30 mouse cellular contexts compared by ENCODE assay signal in the genomic region with DNA sequence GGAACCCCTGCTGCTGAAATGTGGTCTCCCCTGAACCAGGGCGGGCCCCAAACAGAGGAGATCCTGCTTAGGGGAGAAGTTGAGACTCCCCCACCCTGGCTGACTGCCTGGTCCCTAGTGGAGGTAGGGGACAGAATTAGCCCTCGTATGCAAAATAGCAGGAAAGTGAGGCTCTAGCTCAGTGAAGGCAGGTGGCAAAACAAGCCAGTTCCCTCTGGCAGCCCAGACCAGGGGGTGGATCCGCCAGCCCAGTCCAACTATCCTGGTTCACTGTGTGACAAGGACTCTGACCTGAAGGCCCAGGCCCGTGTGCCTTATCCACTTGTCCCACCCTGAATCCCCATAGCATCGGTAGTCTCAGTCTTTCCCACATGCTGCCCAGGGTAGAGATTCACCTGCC. TPM values are rescaled to one million over a fixed set of nuclear protein-coding genes. Genes with fewer than 3 reads are reported as not detected.
DNase-seq lines count a peak whose midpoint lies in the region; ATAC-seq and TF ChIP-seq lines count a peak whose summit lies in the region.
"Had no signal": no experiment of that assay in that cellular context is flagged by ENCODE, and none has a peak within 500 bp of the region (broad histone marks: within the 10 kb centered on the region; RNA-seq: fewer than 3 reads in every experiment).

No protein-coding gene starts in this region.

- H3K36me3 ChIP-seq in lung, postnatal 0 days (ENCODE audit: insufficient read depth, low read length) = no peaks in the 10 kb centered on the region
- H3K36me3 ChIP-seq in midbrain, embryonic 13.5 days = no peaks in the 10 kb centered on the region
- H3K36me3 ChIP-seq: embryonic facial prominence, embryonic 12.5 days; heart, embryonic 12.5 days; liver, embryonic 15.5 days; neural tube, embryonic 13.5 days had no signal

- no peak for TF ChIP-seq EP300 in lung, postnatal 0 days (IDR thresholded peaks at IDR 0.05)

- H3K27me3 ChIP-seq in lung, postnatal 0 days (replicated peaks; ENCODE audit: insufficient read depth, low read length) = no peaks in the 10 kb centered on the region
- H3K27me3 ChIP-seq in midbrain, embryonic 13.5 days = no peaks in the 10 kb centered on the region
- H3K27me3 ChIP-seq: embryonic facial prominence, embryonic 12.5 days; heart, embryonic 12.5 days; liver, embryonic 15.5 days; neural tube, embryonic 13.5 days had no signal

- no peak overlapping the region for H3K4me2 ChIP-seq in lung, postnatal 0 days (replicated peaks; ENCODE audit: low read depth, low read length)
- H3K4me2 ChIP-seq in midbrain, embryonic 13.5 days (replicated peaks) = no peak overlapping the region
- H3K4me2 ChIP-seq: embryonic facial prominence, embryonic 12.5 days; heart, embryonic 12.5 days; hindbrain, embryonic 14.5 days; liver, embryonic 15.5 days; midbrain, embryonic 11.5 days; neural tube, embryonic 13.5 days had no signal

- H3K27ac ChIP-seq in lung, postnatal 0 days (ENCODE audit: low read length) = no peak overlapping the region
- H3K27ac ChIP-seq in bone marrow, adult 2 months (ENCODE audit: control insufficient read depth, insufficient read depth, low read depth, low read length, poor library complexity) = peak overlapping the region; percentile 92
- H3K27ac ChIP-seq in midbrain, embryonic 13.5 days = no peak overlapping the region
- H3K27ac ChIP-seq: embryonic facial prominence, embryonic 12.5 days; hindbrain, embryonic 14.5 days; liver, embryonic 15.5 days; neural tube, embryonic 13.5 days had no signal

- no peak for ATAC-seq in lung, postnatal 0 days
- ATAC-seq in midbrain, embryonic 13.5 days = no peak
- ATAC-seq: forebrain, embryonic 14.5 days; intestine, postnatal 0 days had no signal

- TF ChIP-seq POLR2A in lung, adult 2 months (IDR thresholded peaks at IDR 0.05; ENCODE audit: borderline replicate concordance, extremely low read depth, low read depth, low read length) = 0 out of 2 replicates have a peak, but pooled peaks have one; percentile 15
- TF ChIP-seq POLR2A in bone marrow, adult 2 months (IDR thresholded peaks at IDR 0.05; ENCODE audit: borderline replicate concordance, control insufficient read depth, low read depth, low read length) = peak; percentile 77; the same call in 1 of the 2 replicates

- 77% methylated on average over 5 of the region's 5 CpGs for WGBS in lung, adult 2 months
- 71% methylated on average over 4 of the region's 5 CpGs for WGBS in lung, postnatal 0 days
- 60% methylated on average over 5 of the region's 5 CpGs for WGBS in bone marrow, adult 2 months
- 76% methylated on average over 5 of the region's 5 CpGs for WGBS in midbrain, embryonic 13.5 days

- no peaks in the 10 kb centered on the region for H3K4me1 ChIP-seq in lung, adult 2 months (ENCODE audit: control insufficient read depth, insufficient read depth, low read length)
- H3K4me1 ChIP-seq in lung, postnatal 0 days (ENCODE audit: insufficient read depth, low read depth, low read length) = peaks cover 6% of the 10 kb centered on the region; the same call in 1 of the 2 replicates
- no peaks in the 10 kb centered on the region; the same call in 1 of the 2 replicates for H3K4me1 ChIP-seq in bone marrow, adult 2 months (ENCODE audit: control insufficient read depth, insufficient read depth, low read length)
- H3K4me1 ChIP-seq in midbrain, embryonic 13.5 days (replicated peaks) = no peaks in the 10 kb centered on the region
- H3K4me1 ChIP-seq: neural tube, embryonic 13.5 days had no signal

- H3K9me3 ChIP-seq in lung, postnatal 0 days (ENCODE audit: low read length) = no peaks in the 10 kb centered on the region
- H3K9me3 ChIP-seq in midbrain, embryonic 13.5 days = no peaks in the 10 kb centered on the region
- H3K9me3 ChIP-seq: embryonic facial prominence, embryonic 12.5 days; heart, embryonic 12.5 days; liver, embryonic 15.5 days; neural tube, embryonic 13.5 days had no signal

- no peak for TF ChIP-seq CTCF in lung, adult 2 months (IDR thresholded peaks at IDR 0.05; ENCODE audit: insufficient read depth, low read length)
- no peak for TF ChIP-seq CTCF in lung, postnatal 0 days (IDR thresholded peaks at IDR 0.05)
- TF ChIP-seq CTCF in bone marrow, adult 2 months (IDR thresholded peaks at IDR 0.05; ENCODE audit: control insufficient read depth, insufficient read depth, low read length) = no peak

- H3K9ac ChIP-seq in lung, postnatal 0 days (replicated peaks; ENCODE audit: low read depth) = no peak overlapping the region
- no peak overlapping the region for H3K9ac ChIP-seq in midbrain, embryonic 13.5 days (replicated peaks)
- H3K9ac ChIP-seq: embryonic facial prominence, embryonic 12.5 days; heart, embryonic 12.5 days; hindbrain, embryonic 14.5 days; liver, embryonic 15.5 days; neural tube, embryonic 13.5 days had no signal

- no peak for DNase-seq in lung, adult 2 months
- no peak for DNase-seq in lung, postnatal 0 days (ENCODE audit: low spot score)
- peak; percentile 70 to 73 for DNase-seq in B cell, adult 2 months
- DNase-seq in spleen, postnatal 36 days (ENCODE audit: low spot score in 2 of 2) = peak; percentile 91 to 93
- DNase-seq in embryo, embryonic 10 days (ENCODE audit: low spot score) = no peak
- DNase-seq: adrenal gland, postnatal 36 days; cerebellum, adult 8-10 months; cerebellum, postnatal 25 days; gastrocnemius, postnatal 36 days; kidney, adult 9 months; kidney, postnatal 10 days; layer of hippocampus, postnatal 36 days; thymus, postnatal 25 days had no signal

- H3K4me3 ChIP-seq in lung, adult 2 months (replicated peaks; ENCODE audit: extremely low read depth, low read depth, low read length) = no peak overlapping the region
- H3K4me3 ChIP-seq in lung, postnatal 0 days (ENCODE audit: low read depth, low read length) = no peak overlapping the region
- H3K4me3 ChIP-seq in bone marrow, adult 2 months (replicated peaks; ENCODE audit: control insufficient read depth, low read depth, low read length) = peak overlapping the region; percentile 46
- no peak overlapping the region for H3K4me3 ChIP-seq in midbrain, embryonic 13.5 days (replicated peaks)
- H3K4me3 ChIP-seq: embryonic facial prominence, embryonic 12.5 days; heart, embryonic 12.5 days; liver, embryonic 15.5 days; neural tube, embryonic 13.5 days had no signal

RNA-seq across cellular contexts. Expression of a gene that starts 4.4 kb away (rescaled TPM):
- 25.7 and 45.9 TPM in 2 replicates for polyA plus RNA-seq in lung, adult 2 months (2012; rRNA removed)
- 10.8 and 11.8 TPM in 2 replicates for polyA plus RNA-seq in lung, postnatal 0 days (2015; fragmentation: Nextera tagmentation; extraction: Ambion mirVana)
- 130 and 270 TPM in 2 replicates for polyA plus RNA-seq in bone marrow, adult 2 months (2011; ENCODE audit: insufficient read depth, insufficient read length, low replicate concordance, missing spikeins)
- polyA plus RNA-seq in midbrain, embryonic 13.5 days (2015; fragmentation: Nextera tagmentation; extraction: Ambion mirVana) = 0.50 and 0.66 TPM in 2 replicates
- polyA plus RNA-seq: C2C12 had no signal

RNA-seq across cellular contexts. Expression of a gene that starts 8.5 kb away (rescaled TPM):
- polyA plus RNA-seq in lung, adult 2 months (2012; rRNA removed) = 0.19 and 0.28 TPM in 2 replicates
- polyA plus RNA-seq in lung, postnatal 0 days (2015; fragmentation: Nextera tagmentation; extraction: Ambion mirVana) = not detected in 2 replicates
- polyA plus RNA-seq in bone marrow, adult 2 months (2011; ENCODE audit: insufficient read depth, insufficient read length, low replicate concordance, missing spikeins) = not detected in 2 replicates
- polyA plus RNA-seq in midbrain, embryonic 13.5 days (2015; fragmentation: Nextera tagmentation; extraction: Ambion mirVana) = not detected in 2 replicates
- polyA plus RNA-seq: C2C12; embryonic facial prominence, embryonic 12.5 days; forebrain, embryonic 14.5 days; heart, embryonic 12.5 days; heart, postnatal 0 days; hindbrain, embryonic 14.5 days; intestine, postnatal 0 days; limb, embryonic 11.5 days; liver, adult 2 months; liver, embryonic 15.5 days; lung, embryonic 16.5 days; midbrain, embryonic 11.5 days; midbrain, postnatal 0 days; neural tube, embryonic 13.5 days; stomach, embryonic 16.5 days had no signal

RNA-seq across cellular contexts. Expression of a gene that starts 33.7 kb away (rescaled TPM):
- polyA plus RNA-seq in lung, adult 2 months (2012; rRNA removed) = 0.05 and 0.06 TPM in 2 replicates
- polyA plus RNA-seq in lung, postnatal 0 days (2015; fragmentation: Nextera tagmentation; extraction: Ambion mirVana) = 0.06 and 0.07 TPM in 2 replicates
- not detected in 2 replicates for polyA plus RNA-seq in bone marrow, adult 2 months (2011; ENCODE audit: insufficient read depth, insufficient read length, low replicate concordance, missing spikeins)
- 0.16 and 0.18 TPM in 2 replicates for polyA plus RNA-seq in midbrain, embryonic 13.5 days (2015; fragmentation: Nextera tagmentation; extraction: Ambion mirVana)
- polyA plus RNA-seq: heart, postnatal 0 days; liver, adult 2 months had no signal

RNA-seq across cellular contexts. Expression of a gene that starts 37.4 kb away (rescaled TPM):
- polyA plus RNA-seq in lung, adult 2 months (2012; rRNA removed) = 107 and 125 TPM in 2 replicates
- polyA plus RNA-seq in lung, postnatal 0 days (2015; fragmentation: Nextera tagmentation; extraction: Ambion mirVana) = 46.9 and 55.5 TPM in 2 replicates
- 52.2 and 76.9 TPM in 2 replicates for polyA plus RNA-seq in bone marrow, adult 2 months (2011; ENCODE audit: insufficient read depth, insufficient read length, low replicate concordance, missing spikeins)
- polyA plus RNA-seq in midbrain, embryonic 13.5 days (2015; fragmentation: Nextera tagmentation; extraction: Ambion mirVana) = 10.8 and 11.4 TPM in 2 replicates

RNA-seq across cellular contexts. Expression of a gene that starts 43.0 kb away (rescaled TPM):
- 1.1 and 4.2 TPM in 2 replicates for polyA plus RNA-seq in lung, adult 2 months (2012; rRNA removed)
- polyA plus RNA-seq in lung, postnatal 0 days (2015; fragmentation: Nextera tagmentation; extraction: Ambion mirVana) = 0.04 TPM in 1 of 2 replicates, not detected in the other
- 0.63 and 1.6 TPM in 2 replicates for polyA plus RNA-seq in bone marrow, adult 2 months (2011; ENCODE audit: insufficient read depth, insufficient read length, low replicate concordance, missing spikeins)
- 0.05 TPM in 1 of 2 replicates, not detected in the other for polyA plus RNA-seq in midbrain, embryonic 13.5 days (2015; fragmentation: Nextera tagmentation; extraction: Ambion mirVana)
- polyA plus RNA-seq: forebrain, embryonic 14.5 days; hindbrain, embryonic 14.5 days; midbrain, embryonic 11.5 days; neural tube, embryonic 13.5 days had no signal

Comparison
In these comparisons a context has a peak if more than half of its experiments do, and no peak if none do; other contexts are left out.
1. DNase-seq: peak in B cell, adult 2 months (2 of 2) and spleen, postnatal 36 days (2 of 2); none in lung, adult 2 months (single experiment), lung, postnatal 0 days (single experiment) and embryo, embryonic 10 days (single experiment).